Mouse (Mus musculus) liver, embryonic 12.5 days (tissue): ENCODE measurements at regions not wholly inside any gene's neighbourhood (a gene's known extent, or its start where the extent isn't known, plus 50 kb on each side); places are given as distances from the start of the nearest gene placed in this dataset.

ENCODE experiments used
- ATAC-seq: fragments of 200-750 bp; cut with Nextera tagmentation; 2 replicates; pipeline ENCODE4 v1.8.0; 2017; ENCODE audit warnings: moderate number of reproducible peaks, mild to moderate bottlenecking, moderate library complexity
- H3K27ac ChIP-seq: fragments of 300-500 bp; sonication (generic); 2 replicates; pipeline ENCODE4 v1.5.1; 2016; ENCODE audit warnings: mild to moderate bottlenecking
- H3K27me3 ChIP-seq: fragments of 300-500 bp; sonication (generic); replicated peaks from 2 replicates; pipeline ENCODE4 v1.6.1; 2016; ENCODE audit warnings: mild to moderate bottlenecking, moderate library complexity
- H3K36me3 ChIP-seq: fragments of 300-500 bp; sonication (generic); 2 replicates; pipeline ENCODE4 v1.6.1; 2016; ENCODE audit warnings: mild to moderate bottlenecking, moderate library complexity
- H3K4me1 ChIP-seq: fragments of 300-500 bp; sonication (generic); 2 replicates; pipeline ENCODE4 v1.6.1; 2016
- H3K4me2 ChIP-seq: fragments of 300-500 bp; sonication (generic); 2 replicates; pipeline ENCODE4 v1.6.1; 2016; ENCODE audit warnings: mild to moderate bottlenecking, moderate library complexity
- H3K4me3 ChIP-seq: fragments of 300-500 bp; sonication (generic); 2 replicates; pipeline ENCODE4 v1.5.1; 2016; ENCODE audit warnings: mild to moderate bottlenecking, moderate library complexity
- H3K9ac ChIP-seq: fragments of 300-500 bp; sonication (generic); 2 replicates; pipeline ENCODE4 v1.6.1; 2016; ENCODE audit warnings: mild to moderate bottlenecking, moderate library complexity
- H3K9me3 ChIP-seq: fragments of 300-500 bp; sonication (generic); replicated peaks from 2 replicates; pipeline ENCODE4 v1.6.1; 2016; ENCODE audit warnings: mild to moderate bottlenecking, moderate library complexity
- WGBS: fragments of 180-500 bp; shearing (Covaris S2); methylation state at CpG from one replicate; pipeline ENCODE4 v1.1.7; 2016; ENCODE audit not compliant: insufficient replicate concordance; 5-methylcytosine and 5-hydroxymethylcytosine counted together

DNA sequence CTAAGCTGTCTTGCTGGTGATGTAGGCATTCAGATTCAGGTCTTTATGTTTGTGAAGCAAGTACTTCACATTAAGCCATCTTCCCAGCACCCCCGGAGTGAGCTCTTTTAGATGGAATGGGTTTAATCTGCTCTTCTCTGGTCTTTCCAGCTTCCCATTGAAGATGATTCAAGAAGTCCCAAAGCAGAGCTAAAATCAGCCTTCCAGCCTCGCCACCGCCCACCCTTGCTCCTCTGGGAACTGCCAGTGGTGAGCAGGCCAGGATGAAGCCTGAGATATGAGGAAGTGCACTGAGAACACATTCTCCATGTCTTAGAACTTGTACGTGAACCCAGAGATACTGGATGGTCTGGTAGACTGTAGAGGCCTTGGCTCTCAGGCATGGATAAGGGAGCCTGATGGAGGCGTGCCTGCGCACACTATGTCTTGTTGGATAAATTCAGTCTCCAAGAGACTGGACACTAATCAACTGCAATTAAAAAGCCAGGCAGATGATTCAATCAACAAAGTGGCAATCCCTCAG is 51.3 kb upstream of the Mrtfb start:
- Histone ChIP-seq H3K9ac (no peak overlapping the region), H3K27ac (0 out of 2 replicates have a peak overlapping the region, but pooled peaks have one; percentile 2), H3K9me3 (no peaks in the 10 kb centered on the region), H3K27me3 (no peaks in the 10 kb centered on the region), H3K4me3 (no peak overlapping the region), H3K36me3 (no peaks in the 10 kb centered on the region), H3K4me2 (no peak overlapping the region), H3K4me1 (no peaks in the 10 kb centered on the region)
- 68% methylated on average over 6 of the region's 6 CpGs for WGBS
- ATAC-seq: no peak

GRCm38 (mm10) chr16:13205855-13206254 is 50.4 kb upstream of the Mrtfb start:
- peak overlapping the region; percentile 2; the same call in 1 of the 2 replicates for H3K27ac ChIP-seq
- H3K36me3 ChIP-seq: no peaks in the 10 kb centered on the region
- H3K4me2 ChIP-seq: no peak overlapping the region
- H3K4me1 ChIP-seq: no peaks in the 10 kb centered on the region
- no peaks in the 10 kb centered on the region for H3K9me3 ChIP-seq
- no peaks in the 10 kb centered on the region for H3K27me3 ChIP-seq
- 57% methylated on average over 5 of the region's 5 CpGs for WGBS
- no peak overlapping the region for H3K9ac ChIP-seq
- no peak overlapping the region for H3K4me3 ChIP-seq
- peak; percentile 65 for ATAC-seq
